Mouse (Mus musculus): ENCODE measurements around the gene Klf3. TPM values are rescaled to one million over a fixed set of nuclear protein-coding genes. Genes with fewer than 3 reads are reported as not detected.
A peak's percentile ranks its signal among the peaks of the same experiment; 100 is the strongest.
"Not testable (repeated sequence)": the region's sequence is repeated elsewhere in the genome, so short reads cannot be mapped to it uniquely, and the experiment has no call there.

Gene Klf3
- polyA plus RNA-seq, 1 experiment from 2014 or later = 28.9 TPM

- no peaks in the 10 kb centered on the region for H3K9me3 ChIP-seq
- H3K27me3 ChIP-seq = no peaks in the 10 kb centered on the region
- WGBS = 54% methylated on average over 9 of the region's 9 CpGs
- no peak overlapping the region for H3K4me2 ChIP-seq
- H3K4me3 ChIP-seq = no peak overlapping the region
- no peak for ATAC-seq (ENCODE audit: low FRiP score, low read depth)
- H3K9ac ChIP-seq = no peak overlapping the region
- no peaks in the 10 kb centered on the region for H3K36me3 ChIP-seq
- H3K27ac ChIP-seq (replicated peaks) = no peak overlapping the region
- peaks cover 4% of the 10 kb centered on the region for H3K4me1 ChIP-seq (replicated peaks)
Observed at GRCm38 (mm10) chr5:64867124-64867523, 63.9 kb downstream of the Klf3 start.

GRCm38 (mm10) chr5:64867551-64867950 is 64.4 kb downstream of the Klf3 start:
- H3K27ac ChIP-seq (replicated peaks) = no peak overlapping the region
- H3K27me3 ChIP-seq = no peaks in the 10 kb centered on the region
- H3K4me1 ChIP-seq (replicated peaks) = no peaks in the 10 kb centered on the region
- WGBS = 90% methylated on average over 5 of the region's 5 CpGs
- H3K9me3 ChIP-seq = no peaks in the 10 kb centered on the region
- no peak overlapping the region for H3K4me3 ChIP-seq
- H3K9ac ChIP-seq = no peak overlapping the region
- no peak for ATAC-seq (ENCODE audit: low FRiP score, low read depth)
- H3K4me2 ChIP-seq = no peak overlapping the region
- H3K36me3 ChIP-seq = no peaks in the 10 kb centered on the region

- no peak overlapping the region; the same call in 1 of the 2 replicates for H3K27ac ChIP-seq (replicated peaks)
- H3K4me1 ChIP-seq (replicated peaks) = peaks cover 17% of the 10 kb centered on the region
- H3K9ac ChIP-seq = no peak overlapping the region
- H3K4me3 ChIP-seq = no peak overlapping the region
- H3K36me3 ChIP-seq = no peaks in the 10 kb centered on the region
- no peaks in the 10 kb centered on the region for H3K27me3 ChIP-seq
- no peak for ATAC-seq (ENCODE audit: low FRiP score, low read depth)
- H3K4me2 ChIP-seq = no peak overlapping the region
- WGBS = 63% methylated on average over 12 of the region's 12 CpGs
- H3K9me3 ChIP-seq = no peaks in the 10 kb centered on the region
Observed at GRCm38 (mm10) chr5:64876086-64876830, 73.1 kb downstream of the Klf3 start.

- H3K4me3 ChIP-seq = no peak overlapping the region
- no peaks in the 10 kb centered on the region for H3K36me3 ChIP-seq
- peak overlapping the region; percentile 78 for H3K27ac ChIP-seq (replicated peaks)
- H3K4me2 ChIP-seq = peak overlapping the region; percentile 33
- peaks cover 17% of the 10 kb centered on the region for H3K4me1 ChIP-seq (replicated peaks)
- 17% methylated on average over 15 of the region's 15 CpGs for WGBS
- no peaks in the 10 kb centered on the region for H3K9me3 ChIP-seq
- H3K9ac ChIP-seq = no peak overlapping the region
- 0 out of 2 replicates have a peak, but pooled peaks have one; percentile 19 for ATAC-seq (ENCODE audit: low FRiP score, low read depth)
- H3K27me3 ChIP-seq = no peaks in the 10 kb centered on the region
Observed at GRCm38 (mm10) chr5:64877235-64878026, 74.2 kb downstream of the Klf3 start.

GRCm38 (mm10) chr5:64878027-64878425 is 74.8 kb downstream of the Klf3 start:
- peak; percentile 91 for ATAC-seq (ENCODE audit: low FRiP score, low read depth)
- Histone ChIP-seq H3K4me3 (no peak overlapping the region), H3K27me3 (no peaks in the 10 kb centered on the region)

GRCm38 (mm10) chr5:64878526-64878925 is 75.3 kb downstream of the Klf3 start:
- Histone ChIP-seq H3K27ac (replicated peaks) (peak overlapping the region; percentile 78; the same call in 1 of the 2 replicates), H3K4me1 (replicated peaks) (peaks cover 17% of the 10 kb centered on the region), H3K9ac (no peak overlapping the region), H3K4me3 (no peak overlapping the region), H3K36me3 (no peaks in the 10 kb centered on the region), H3K4me2 (no peak overlapping the region), H3K9me3 (no peaks in the 10 kb centered on the region), H3K27me3 (no peaks in the 10 kb centered on the region)
- WGBS = 73% methylated on average over 2 of the region's 2 CpGs
- ATAC-seq (ENCODE audit: low FRiP score, low read depth) = no peak

More at GRCm38 (mm10) chr5:64878027-64878425, 74.8 kb downstream of the Klf3 start:
- Histone ChIP-seq H3K4me1 (replicated peaks) (peaks cover 17% of the 10 kb centered on the region), H3K9ac (no peak overlapping the region), H3K36me3 (no peaks in the 10 kb centered on the region), H3K9me3 (no peaks in the 10 kb centered on the region), H3K27ac (replicated peaks) (peak overlapping the region; percentile 78), H3K4me2 (no peak overlapping the region)
- 5% methylated on average over 4 of the region's 4 CpGs for WGBS

GRCm38 (mm10) chr5:64879241-64879640 is 76.1 kb downstream of the Klf3 start:
- no peak overlapping the region for H3K9ac ChIP-seq
- H3K36me3 ChIP-seq = no peaks in the 10 kb centered on the region
- peaks cover 22% of the 10 kb centered on the region for H3K4me1 ChIP-seq (replicated peaks)
- WGBS = 53% methylated on average over 3 of the region's 3 CpGs
- ATAC-seq (ENCODE audit: low FRiP score, low read depth) = no peak
- no peak overlapping the region for H3K4me3 ChIP-seq
- H3K4me2 ChIP-seq = no peak overlapping the region
- no peaks in the 10 kb centered on the region for H3K9me3 ChIP-seq
- H3K27me3 ChIP-seq = no peaks in the 10 kb centered on the region
- H3K27ac ChIP-seq (replicated peaks) = no peak overlapping the region

- H3K9ac ChIP-seq; H3K36me3 ChIP-seq; H3K4me3 ChIP-seq; H3K9me3 ChIP-seq; H3K27ac ChIP-seq (replicated peaks); H3K4me2 ChIP-seq; ATAC-seq (ENCODE audit: low FRiP score, low read depth); H3K27me3 ChIP-seq: not testable (repeated sequence)
- H3K4me1 ChIP-seq (replicated peaks) = peaks cover 21% of the 10 kb centered on the region
- WGBS = 97% methylated on average over 8 of the region's 10 CpGs
Observed at GRCm38 (mm10) chr5:64881559-64881958, 78.4 kb downstream of the Klf3 start.

- H3K27me3 ChIP-seq; H3K4me2 ChIP-seq; H3K36me3 ChIP-seq; H3K9ac ChIP-seq; H3K27ac ChIP-seq (replicated peaks); H3K9me3 ChIP-seq; H3K4me3 ChIP-seq; ATAC-seq (ENCODE audit: low FRiP score, low read depth): not testable (repeated sequence)
- peaks cover 16% of the 10 kb centered on the region for H3K4me1 ChIP-seq (replicated peaks)
- 90% methylated on average over 8 of the region's 11 CpGs for WGBS
Observed at GRCm38 (mm10) chr5:64881976-64882375, 78.8 kb downstream of the Klf3 start.

Other genes starting within 250 kb of the Klf3 start
- gene Tlr1, start 130.2 kb downstream of the Klf3 start, polyA plus RNA-seq (2015; fragmentation: Nextera tagmentation; extraction: Ambion mirVana) = 0.32 and 0.47 TPM in 2 replicates
- 0.19 and 0.33 TPM in 2 replicates for gene Tlr6, start 156.7 kb downstream of the Klf3 start, polyA plus RNA-seq (2015; fragmentation: Nextera tagmentation; extraction: Ambion mirVana)
- gene Fam114a1, start 166.7 kb downstream of the Klf3 start, polyA plus RNA-seq (2015; fragmentation: Nextera tagmentation; extraction: Ambion mirVana) = 9.1 and 9.2 TPM in 2 replicates